Mouse (Mus musculus) ES-E14 (cell line): ENCODE data around the gene Clstn3. TPM values are rescaled to one million over a fixed set of nuclear protein-coding genes. Genes with fewer than 3 reads are reported as not detected.

ENCODE experiments used
- DNase-seq: peaks from one replicate; pipeline ENCODE4 v3.0.0-alpha.2; 2013; ENCODE audit warnings: low read depth, low spot score
- H3K27ac ChIP-seq: 2 replicates; pipeline ENCODE4 v1.5.1; 2012; ENCODE audit warnings: low read depth, mild to moderate bottlenecking, low read length, moderate library complexity, mixed read lengths; ENCODE audit not compliant: poor library complexity, insufficient read depth, severe bottlenecking
- H3K36me3 ChIP-seq: 2 replicates; pipeline ENCODE4 v1.6.1; 2012; ENCODE audit warnings: mild to moderate bottlenecking, low read length, moderate library complexity, mixed read lengths; ENCODE audit not compliant: control insufficient read depth, poor library complexity, insufficient read depth, severe bottlenecking
- H3K4me1 ChIP-seq, 2 experiments: fragments of 150-350 bp in 1 of 2; sonication (generic) in 1 of 2; 2 replicates each; pipeline ENCODE4 v1.6.1; 2012; ENCODE audit warnings: low read length in 2 of 2, mild to moderate bottlenecking in 1 of 2, mixed read lengths in 1 of 2; ENCODE audit not compliant: control insufficient read depth in 2 of 2, insufficient read depth in 2 of 2, poor library complexity in 1 of 2
- H3K4me3 ChIP-seq, 2 experiments: fragments of 150-350 bp in 1 of 2; sonication (generic) in 1 of 2; 2 replicates each; pipeline ENCODE4 v1.5.1; 2012; ENCODE audit warnings: low read length in 2 of 2, low read depth in 1 of 2, mild to moderate bottlenecking in 1 of 2, mixed read lengths in 1 of 2; ENCODE audit not compliant: insufficient read depth in 1 of 2, poor library complexity in 1 of 2, severe bottlenecking in 1 of 2
- H3K9ac ChIP-seq: 2 replicates; pipeline ENCODE4 v1.6.1; 2012; ENCODE audit warnings: low read depth, mild to moderate bottlenecking, low read length, mixed read lengths; ENCODE audit not compliant: poor library complexity, insufficient read depth, severe bottlenecking
- H3K9me3 ChIP-seq: fragments of 150-350 bp; sonication (generic); 2 replicates; pipeline ENCODE4 v1.6.1; 2012; ENCODE audit warnings: low read depth, mild to moderate bottlenecking, low read length; ENCODE audit not compliant: control insufficient read depth, insufficient read depth
- CHD2 ChIP-seq: IDR thresholded peaks from 2 replicates; pipeline ENCODE4 v1.6.1; 2014; ENCODE audit warnings: mild to moderate bottlenecking, low read depth, low read length, inconsistent platforms
- HCFC1 ChIP-seq: IDR thresholded peaks from 2 replicates; pipeline ENCODE4 v1.6.1; 2012; ENCODE audit warnings: low read length, inconsistent platforms, borderline replicate concordance; ENCODE audit not compliant: insufficient read depth
- MAFK ChIP-seq: IDR thresholded peaks from 2 replicates; pipeline ENCODE4 v1.6.1; 2014; ENCODE audit warnings: mild to moderate bottlenecking, low read depth, low read length, inconsistent platforms; ENCODE audit not compliant: insufficient read depth
- ZC3H11A ChIP-seq: IDR thresholded peaks from 2 replicates; pipeline ENCODE4 v1.6.1; 2012; ENCODE audit warnings: low read depth, mild to moderate bottlenecking, inconsistent platforms, low read length, borderline replicate concordance
- ZNF384 ChIP-seq: IDR thresholded peaks from 2 replicates; pipeline ENCODE4 v1.6.1; 2012; ENCODE audit warnings: low read depth, low read length, inconsistent platforms
- in situ Hi-C, 2 experiments: fragments of 600-800 bp; cut with MboI; formaldehyde crosslinking; loops; one replicate each; pipeline ENCODE4 v1.15.1; 2025; ENCODE audit warnings: low sequenced_read_pairs in 2 of 2, inconsistent platforms in 1 of 2; ENCODE audit not compliant: unreplicated experiment in 2 of 2
- total RNA-seq: library from RNA; depleted of rRNA; stranded (reverse); fragments of 300-350 nt; gene quantifications from 2 replicates; pipeline ENCODE4 v1.2.3, GENCODE M21; 2012

Clstn3 gene
- total RNA-seq, 1 experiment: 37.0 TPM

DNA sequence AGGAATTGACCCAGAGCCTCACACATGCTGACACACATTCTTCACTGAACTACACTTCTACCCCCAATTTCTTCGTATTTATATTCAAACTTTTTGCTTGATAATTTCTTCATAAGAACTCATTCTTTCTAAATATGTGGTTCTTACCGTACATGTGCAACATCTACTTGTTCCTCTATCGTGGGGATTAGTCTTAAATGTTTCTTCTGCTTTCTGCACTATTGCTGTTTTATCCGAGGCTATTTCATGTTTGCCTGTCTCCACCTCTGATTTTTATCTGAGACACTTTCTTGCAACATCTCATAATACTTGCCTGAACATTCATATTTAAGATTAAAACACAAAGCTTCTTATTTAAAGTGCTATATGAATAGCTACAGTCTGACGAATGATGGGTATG lies 31.5 kb upstream of the Clstn3 start:
- in situ Hi-C loops: no loop called here
- peaks cover 0 to 11% of the 10 kb centered on the region in 2 experiments; a peak in 1 of 4 replicates for H3K4me1 ChIP-seq
- no peak overlapping the region for H3K9ac ChIP-seq
- H3K4me3 ChIP-seq: no peak overlapping the region
- H3K36me3 ChIP-seq: no peaks in the 10 kb centered on the region
- no peak for DNase-seq
- no peak overlapping the region for H3K27ac ChIP-seq
- TF ChIP-seq ZNF384 (no peak), ZC3H11A (no peak), HCFC1 (no peak), CHD2 (no peak), MAFK (no peak)
- no peaks in the 10 kb centered on the region for H3K9me3 ChIP-seq

DNA sequence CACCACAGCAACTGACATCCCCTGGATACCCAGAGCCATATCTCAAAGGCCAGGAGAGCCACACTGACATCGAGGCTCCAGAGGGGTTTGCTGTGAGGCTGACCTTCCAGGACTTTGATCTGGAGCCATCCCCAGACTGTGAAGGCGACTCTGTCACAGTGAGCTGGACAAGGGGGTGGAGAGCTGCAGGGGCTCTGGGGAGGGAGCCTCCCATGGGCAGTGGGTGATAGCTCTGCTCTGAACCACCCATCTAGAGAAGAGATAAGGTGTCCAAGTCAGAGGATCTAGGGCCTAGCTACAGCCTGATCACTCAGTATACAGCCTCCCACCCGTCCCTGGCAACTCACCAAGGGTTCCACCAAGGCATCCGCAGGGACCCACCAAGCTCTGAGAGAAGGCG lies 29.3 kb upstream of the Clstn3 start:
- H3K9me3 ChIP-seq: no peaks in the 10 kb centered on the region

DNA sequence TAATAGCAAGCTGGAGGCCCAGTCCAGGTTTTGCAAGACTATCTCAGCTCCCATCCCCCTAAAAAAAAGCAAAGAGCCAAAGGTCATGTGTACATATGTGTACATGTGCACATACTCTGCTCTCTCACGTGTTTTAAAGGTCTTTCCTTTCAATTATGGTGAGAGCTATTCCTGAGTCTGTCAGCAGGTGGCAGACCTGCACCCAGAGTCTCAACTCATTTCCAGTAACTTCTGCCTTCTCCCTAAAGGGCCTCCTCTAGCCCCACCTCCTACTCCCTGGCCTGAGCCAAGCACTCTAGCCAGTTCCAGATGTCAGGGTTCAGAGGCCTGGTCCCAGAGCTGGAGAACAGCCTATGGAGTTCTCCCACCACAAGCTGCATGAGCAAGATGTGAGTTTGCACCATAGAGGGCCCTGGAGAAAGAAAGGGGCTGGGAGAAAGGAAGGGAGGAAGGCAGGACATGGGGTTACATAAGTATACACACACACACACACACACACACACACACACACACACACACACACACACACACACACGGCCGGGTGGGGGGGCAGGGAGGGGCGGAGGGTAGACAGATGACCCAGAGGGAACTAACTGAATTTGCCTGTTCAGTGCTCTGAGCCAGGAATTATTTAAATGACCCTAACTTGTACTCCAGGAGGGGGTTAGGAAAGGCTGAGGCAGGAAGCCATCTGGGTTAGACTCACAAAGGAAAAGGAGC lies 28.4 kb upstream of the Clstn3 start, which contains the start of gene C1rl:
Gene C1rl, plus strand, starts transcription at position 272 of the 720 bp plus-strand sequence.
- peak; percentile 93 for DNase-seq
- H3K27ac ChIP-seq: no peak within 1 kb of the TSS
- H3K9ac ChIP-seq: peak within 1 kb of the TSS; percentile 23
- no peaks in the 10 kb centered on the region for H3K9me3 ChIP-seq
- H3K4me1 ChIP-seq: peaks cover 0 to 3% of the 10 kb centered on the region in 2 experiments; a peak in 1 of 4 replicates
- TF ChIP-seq CHD2: no peak
- no peak for TF ChIP-seq MAFK
- no peak for TF ChIP-seq ZNF384
- TF ChIP-seq ZC3H11A: peak; percentile 61; the same call in 1 of the 2 replicates
- no peak for TF ChIP-seq HCFC1
- no peaks in the 10 kb centered on the region for H3K36me3 ChIP-seq
- in situ Hi-C loops: no loop called here
- peak within 1 kb of the TSS in 1 of 2 experiments; percentile 30; a peak in 3 of 4 replicates for H3K4me3 ChIP-seq

More for the DNA sequence above, 29.3 kb upstream of the Clstn3 start:
- no peak for DNase-seq
- in situ Hi-C loops: no loop called here
- Histone ChIP-seq H3K4me1 (peaks cover 0 to 3% of the 10 kb centered on the region in 2 experiments; a peak in 1 of 4 replicates), H3K9ac (peak overlapping the region; percentile 23), H3K27ac (no peak overlapping the region), H3K4me3 (no peak overlapping the region), H3K36me3 (no peaks in the 10 kb centered on the region)
- TF ChIP-seq MAFK: no peak

DNA sequence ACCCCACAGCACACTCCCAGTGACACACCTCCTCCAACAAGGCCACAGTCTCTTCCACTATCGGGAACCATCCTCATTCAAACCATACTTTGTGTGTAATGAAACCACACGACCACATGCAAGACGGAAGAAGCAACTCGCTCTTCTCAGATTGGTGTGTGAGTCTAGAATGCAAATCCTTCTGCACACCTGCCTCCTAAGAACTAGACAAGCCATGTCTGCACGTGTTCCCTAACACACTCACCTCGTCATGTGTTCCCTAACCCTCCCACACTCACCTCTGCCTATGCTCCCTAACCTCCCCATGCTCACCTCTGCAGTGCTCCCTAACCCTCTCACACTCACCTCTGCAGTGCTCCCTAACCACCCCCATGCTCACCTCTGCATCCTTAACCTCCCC lies 26.8 kb upstream of the Clstn3 start:
- TF ChIP-seq ZNF384: no peak
- TF ChIP-seq HCFC1: no peak
- TF ChIP-seq ZC3H11A: no peak
- TF ChIP-seq CHD2: no peak
- no peak for TF ChIP-seq MAFK
- DNase-seq: no peak
- peaks cover 0 to 3% of the 10 kb centered on the region in 2 experiments; a peak in 1 of 4 replicates for H3K4me1 ChIP-seq
- no peaks in the 10 kb centered on the region for H3K36me3 ChIP-seq
- in situ Hi-C loops: no loop called here
- H3K4me3 ChIP-seq: no peak overlapping the region
- no peak overlapping the region for H3K27ac ChIP-seq
- no peak overlapping the region for H3K9ac ChIP-seq
- H3K9me3 ChIP-seq: no peaks in the 10 kb centered on the region

DNA sequence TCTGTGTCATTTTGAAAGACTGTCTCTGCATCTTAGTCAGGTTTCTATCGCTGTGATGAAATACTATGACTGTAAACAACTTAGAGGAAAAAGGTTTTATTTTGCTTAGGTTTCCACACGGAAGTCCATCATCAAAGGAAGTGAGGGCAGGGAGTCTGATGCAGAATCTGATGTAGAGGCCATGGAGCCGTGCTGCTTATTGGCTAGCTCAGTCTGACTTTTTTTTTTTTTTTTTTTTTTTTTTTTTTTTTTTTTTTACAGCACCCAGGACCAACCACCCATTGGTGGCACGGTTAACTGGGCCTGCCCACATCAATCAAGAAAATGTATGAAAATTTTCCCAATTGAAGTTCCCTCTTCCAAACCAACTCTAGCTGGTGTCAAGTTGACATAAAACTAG lies 24.4 kb upstream of the Clstn3 start:
- Histone ChIP-seq H3K9ac (no peak overlapping the region), H3K27ac (no peak overlapping the region), H3K4me1 (peaks cover 5 to 7% of the 10 kb centered on the region in 2 experiments; a peak in 2 of 4 replicates), H3K4me3 (no peak overlapping the region), H3K9me3 (no peaks in the 10 kb centered on the region), H3K36me3 (no peaks in the 10 kb centered on the region)
- TF ChIP-seq ZNF384: peak; percentile 75; the same call in 1 of the 2 replicates
- no peak for TF ChIP-seq CHD2
- in situ Hi-C loops: no loop called here
- no peak for DNase-seq
